Comparison of ENCODE assay signal across 9 mouse cellular contexts in the genomic region with DNA sequence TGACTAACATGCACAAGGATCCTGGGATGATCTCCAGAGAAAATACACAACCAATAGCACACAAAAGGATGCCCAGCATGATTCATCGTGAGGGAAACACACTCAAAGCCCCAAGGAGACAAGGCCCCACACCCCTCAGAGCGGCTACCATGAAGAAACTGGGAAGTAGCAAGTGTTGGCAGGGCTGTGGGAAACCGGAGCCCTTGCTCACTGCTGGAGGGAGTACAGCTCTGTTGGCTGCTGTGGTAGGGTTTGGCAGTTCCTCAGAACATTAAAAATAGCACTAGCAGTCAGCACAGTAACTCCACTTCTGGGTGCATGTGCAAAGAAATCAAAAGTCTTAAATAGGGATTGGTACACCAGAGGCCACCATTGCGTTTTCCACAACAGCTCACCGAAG. TPM values are rescaled to one million over a fixed set of nuclear protein-coding genes. Genes with fewer than 3 reads are reported as not detected.
DNase-seq lines count a peak whose midpoint lies in the region; ATAC-seq and TF ChIP-seq lines count a peak whose summit lies in the region.
"Had no signal": no experiment of that assay in that cellular context is flagged by ENCODE, and none has a peak within 500 bp of the region (broad histone marks: within the 10 kb centered on the region; RNA-seq: fewer than 3 reads in every experiment).

No protein-coding gene starts in this region.

- peak overlapping the region; percentile 75 for H3K27ac ChIP-seq in spleen, adult 2 months (ENCODE audit: insufficient read depth, low read length)
- H3K27ac ChIP-seq in embryonic facial prominence, embryonic 15.5 days (replicated peaks) = peak overlapping the region; percentile 31; the same call in 1 of the 2 replicates
- H3K27ac ChIP-seq in heart, embryonic 15.5 days = peak overlapping the region; percentile 60
- no peak overlapping the region for H3K27ac ChIP-seq in liver, embryonic 16.5 days (ENCODE audit: low read length)

- peaks cover 9% of the 10 kb centered on the region; the same call in 1 of the 2 replicates for H3K36me3 ChIP-seq in spleen, adult 2 months (ENCODE audit: control insufficient read depth, insufficient read depth, low read length)
- H3K36me3 ChIP-seq in embryonic facial prominence, embryonic 15.5 days = peaks cover 14% of the 10 kb centered on the region
- H3K36me3 ChIP-seq in heart, embryonic 15.5 days = 0 out of 2 replicates have a peak, but pooled peaks cover 4% of the 10 kb centered on the region
- no peaks in the 10 kb centered on the region; the same call in 1 of the 2 replicates for H3K36me3 ChIP-seq in liver, embryonic 16.5 days (ENCODE audit: control insufficient read depth, insufficient read depth)

- ATAC-seq in embryonic facial prominence, embryonic 15.5 days (ENCODE audit: insufficient number of reproducible peaks, low FRiP score, low TSS enrichment, low read depth) = peak; percentile 72; the same call in 1 of the 2 replicates
- ATAC-seq in heart, embryonic 15.5 days (replicated peaks; ENCODE audit: insufficient number of reproducible peaks, insufficient read depth, low FRiP score, low read depth) = peak; percentile 77
- ATAC-seq in liver, embryonic 16.5 days (ENCODE audit: low read depth) = 0 out of 2 replicates have a peak, but pooled peaks have one; percentile 19

- TF ChIP-seq CTCF in spleen, adult 2 months (IDR thresholded peaks at IDR 0.05; ENCODE audit: extremely low read depth, insufficient read depth, insufficient read length, insufficient replicate concordance) = no peak

- H3K9me3 ChIP-seq in embryonic facial prominence, embryonic 15.5 days (replicated peaks) = no peaks in the 10 kb centered on the region
- H3K9me3 ChIP-seq in heart, embryonic 15.5 days (replicated peaks) = no peaks in the 10 kb centered on the region
- no peaks in the 10 kb centered on the region for H3K9me3 ChIP-seq in liver, embryonic 16.5 days (replicated peaks; ENCODE audit: control insufficient read depth, low read length)
- H3K9me3 ChIP-seq: megakaryocyte, embryonic 14.5 days had no signal

- H3K4me1 ChIP-seq in spleen, adult 2 months (ENCODE audit: control insufficient read depth, insufficient read depth, insufficient read length) = peaks cover 13% of the 10 kb centered on the region; the same call in 1 of the 2 replicates
- H3K4me1 ChIP-seq in embryonic facial prominence, embryonic 15.5 days = peaks cover 31% of the 10 kb centered on the region
- peaks cover 34% of the 10 kb centered on the region for H3K4me1 ChIP-seq in heart, embryonic 15.5 days (replicated peaks)
- peaks cover 17% of the 10 kb centered on the region for H3K4me1 ChIP-seq in liver, embryonic 16.5 days (ENCODE audit: control insufficient read depth, low read depth, low read length)

- H3K27me3 ChIP-seq in spleen, adult 2 months (ENCODE audit: control insufficient read depth, insufficient read depth, low read length) = no peaks in the 10 kb centered on the region
- no peaks in the 10 kb centered on the region for H3K27me3 ChIP-seq in embryonic facial prominence, embryonic 15.5 days
- no peaks in the 10 kb centered on the region for H3K27me3 ChIP-seq in heart, embryonic 15.5 days
- no peaks in the 10 kb centered on the region for H3K27me3 ChIP-seq in liver, embryonic 16.5 days (ENCODE audit: control insufficient read depth, insufficient read depth, low read depth, low read length)
- H3K27me3 ChIP-seq: megakaryocyte, embryonic 14.5 days had no signal

- no peak for DNase-seq in spleen, adult 2 months (ENCODE audit: low read depth in 1 of 2, low spot score in 2 of 2)
- DNase-seq in spleen, adult 18-20 months = no peak
- DNase-seq in skeletal muscle tissue, adult 2 months (ENCODE audit: low read depth, low spot score) = peak; percentile 94
- DNase-seq in MN1 (ENCODE audit: low spot score) = no peak
- no peak for DNase-seq in yolk sac, embryonic 10.5 days (ENCODE audit: low spot score)

- H3K4me2 ChIP-seq in embryonic facial prominence, embryonic 15.5 days (replicated peaks) = no peak overlapping the region
- peak overlapping the region; percentile 10; the same call in 1 of the 2 replicates for H3K4me2 ChIP-seq in heart, embryonic 15.5 days
- no peak overlapping the region for H3K4me2 ChIP-seq in liver, embryonic 16.5 days (ENCODE audit: low read depth, low read length)

- WGBS in spleen, adult 2 months = 24% methylated on average over 5 of the region's 5 CpGs
- 73% methylated on average over 5 of the region's 5 CpGs for WGBS in embryonic facial prominence, embryonic 15.5 days
- 40% methylated on average over 5 of the region's 5 CpGs for WGBS in heart, embryonic 15.5 days
- 47% methylated on average over 5 of the region's 5 CpGs for WGBS in liver, embryonic 16.5 days (ENCODE audit: insufficient replicate concordance)

- no peak overlapping the region for H3K9ac ChIP-seq in embryonic facial prominence, embryonic 15.5 days
- H3K9ac ChIP-seq in heart, embryonic 15.5 days = no peak overlapping the region
- H3K9ac ChIP-seq in liver, embryonic 16.5 days (ENCODE audit: low read depth, low read length) = no peak overlapping the region

- no peak for TF ChIP-seq POLR2A in spleen, adult 2 months (IDR thresholded peaks at IDR 0.05; ENCODE audit: low read depth, low read length)

- H3K4me3 ChIP-seq in spleen, adult 2 months (ENCODE audit: extremely low read depth, insufficient read depth, insufficient read length) = no peak overlapping the region
- no peak overlapping the region for H3K4me3 ChIP-seq in embryonic facial prominence, embryonic 15.5 days (replicated peaks)
- H3K4me3 ChIP-seq in heart, embryonic 15.5 days = no peak overlapping the region
- H3K4me3 ChIP-seq in liver, embryonic 16.5 days (ENCODE audit: low read depth, low read length) = no peak overlapping the region
- H3K4me3 ChIP-seq: megakaryocyte, embryonic 14.5 days had no signal

RNA-seq across cellular contexts. Expression of a gene that starts 34.8 kb away (rescaled TPM):
- polyA plus RNA-seq in spleen, adult 2 months (2012; rRNA removed) = 17.2 and 19.5 TPM in 2 replicates
- polyA plus RNA-seq in embryonic facial prominence, embryonic 15.5 days (2015; fragmentation: Nextera tagmentation; extraction: Ambion mirVana) = 72.5 and 73.3 TPM in 2 replicates
- 62.8 TPM in 2 replicates for polyA plus RNA-seq in heart, embryonic 15.5 days (2015; fragmentation: Nextera tagmentation; extraction: Ambion mirVana)
- polyA plus RNA-seq in liver, embryonic 16.5 days (2015; fragmentation: Nextera tagmentation; extraction: Ambion mirVana) = 4.7 and 5.6 TPM in 2 replicates

RNA-seq across cellular contexts. Expression of a gene that starts 45.5 kb away (rescaled TPM):
- 40.4 and 50.6 TPM in 2 replicates for polyA plus RNA-seq in spleen, adult 2 months (2012; rRNA removed)
- 9.4 and 10.3 TPM in 2 replicates for polyA plus RNA-seq in embryonic facial prominence, embryonic 15.5 days (2015; fragmentation: Nextera tagmentation; extraction: Ambion mirVana)
- 3.5 and 5.7 TPM in 2 replicates for polyA plus RNA-seq in heart, embryonic 15.5 days (2015; fragmentation: Nextera tagmentation; extraction: Ambion mirVana)
- polyA plus RNA-seq in liver, embryonic 16.5 days (2015; fragmentation: Nextera tagmentation; extraction: Ambion mirVana) = 1.4 and 1.9 TPM in 2 replicates

RNA-seq across cellular contexts. Expression of a gene that starts 56.3 kb away (rescaled TPM):
- polyA plus RNA-seq in spleen, adult 2 months (2012; rRNA removed) = 147 and 203 TPM in 2 replicates
- polyA plus RNA-seq in embryonic facial prominence, embryonic 15.5 days (2015; fragmentation: Nextera tagmentation; extraction: Ambion mirVana) = 202 and 212 TPM in 2 replicates
- polyA plus RNA-seq in heart, embryonic 15.5 days (2015; fragmentation: Nextera tagmentation; extraction: Ambion mirVana) = 118 and 124 TPM in 2 replicates
- polyA plus RNA-seq in liver, embryonic 16.5 days (2015; fragmentation: Nextera tagmentation; extraction: Ambion mirVana) = 71.8 and 79.1 TPM in 2 replicates

RNA-seq across cellular contexts. Expression of a gene that starts 59.4 kb away (rescaled TPM):
- polyA plus RNA-seq in spleen, adult 2 months (2012; rRNA removed) = 0.02 and 0.05 TPM in 2 replicates
- 0.13 and 0.15 TPM in 2 replicates for polyA plus RNA-seq in embryonic facial prominence, embryonic 15.5 days (2015; fragmentation: Nextera tagmentation; extraction: Ambion mirVana)
- polyA plus RNA-seq in heart, embryonic 15.5 days (2015; fragmentation: Nextera tagmentation; extraction: Ambion mirVana) = not detected in 2 replicates
- polyA plus RNA-seq in liver, embryonic 16.5 days (2015; fragmentation: Nextera tagmentation; extraction: Ambion mirVana) = not detected in 2 replicates

Comparison
In these comparisons a context has a peak if more than half of its experiments do, and no peak if none do; other contexts are left out.
1. ATAC-seq: peak in every context shown above with its lines; median percentile 77 in heart, embryonic 15.5 days; 72 in embryonic facial prominence, embryonic 15.5 days; 19 in liver, embryonic 16.5 days.